Mouse (Mus musculus) kidney, adult 2 months (tissue): ENCODE results near the gene Gm21885. TPM values are rescaled to one million over a fixed set of nuclear protein-coding genes. Genes with fewer than 3 reads are reported as not detected.

Experiments
- DNase-seq: peaks from one replicate; pipeline ENCODE4 v3.0.0; 2021
- H3K27ac ChIP-seq: fragments of 200-500 bp; 2 replicates; pipeline ENCODE4 v1.5.1; 2012; ENCODE audit warnings: low read depth, low read length, control low read depth, inconsistent platforms; ENCODE audit not compliant: insufficient read depth
- H3K27me3 ChIP-seq: fragments of 200-500 bp; replicated peaks from 2 replicates; pipeline ENCODE4 v1.6.1; 2012; ENCODE audit warnings: mild to moderate bottlenecking, moderate library complexity, low read length, inconsistent platforms; ENCODE audit not compliant: control insufficient read depth, insufficient read depth
- H3K36me3 ChIP-seq: fragments of 200-500 bp; 2 replicates; pipeline ENCODE4 v1.6.1; 2012; ENCODE audit warnings: mild to moderate bottlenecking, moderate library complexity, low read length, inconsistent platforms; ENCODE audit not compliant: control insufficient read depth, insufficient read depth
- H3K4me1 ChIP-seq: fragments of 200-500 bp; 2 replicates; pipeline ENCODE4 v1.6.1; 2011; ENCODE audit warnings: low read length; ENCODE audit not compliant: control insufficient read depth, insufficient read depth
- H3K4me3 ChIP-seq: fragments of 200-500 bp; 2 replicates; pipeline ENCODE4 v1.5.1; 2011; ENCODE audit warnings: mild to moderate bottlenecking, low read depth, low read length, control low read depth; ENCODE audit not compliant: insufficient read depth
- CTCF ChIP-seq: fragments of 200-500 bp; conservative IDR thresholded peaks from 2 replicates; pipeline ENCODE4 v1.5.1; 2011; ENCODE audit warnings: low read depth, mild to moderate bottlenecking, control low read depth, low read length, moderate library complexity, mixed read lengths; ENCODE audit not compliant: insufficient read depth, insufficient read length
- POLR2A ChIP-seq: fragments of 200-500 bp; IDR thresholded peaks from one replicate; pipeline ENCODE4 v1.6.1; 2011; ENCODE audit warnings: low read depth, low read length, control low read depth
- WGBS: fragments of 180-500 bp; shearing (Covaris S2); methylation state at CpG from one replicate; pipeline ENCODE4 v1.1.7; 2018; 5-methylcytosine and 5-hydroxymethylcytosine counted together
- polyA plus RNA-seq: library from polyadenylated mRNA; depleted of rRNA; stranded (reverse); fragments of >200 nt; gene quantifications from 2 replicates; pipeline ENCODE4 v1.2.3, GENCODE M21; 2012

The Gm21885 gene
- polyA plus RNA-seq, 1 experiment: not detected

DNA sequence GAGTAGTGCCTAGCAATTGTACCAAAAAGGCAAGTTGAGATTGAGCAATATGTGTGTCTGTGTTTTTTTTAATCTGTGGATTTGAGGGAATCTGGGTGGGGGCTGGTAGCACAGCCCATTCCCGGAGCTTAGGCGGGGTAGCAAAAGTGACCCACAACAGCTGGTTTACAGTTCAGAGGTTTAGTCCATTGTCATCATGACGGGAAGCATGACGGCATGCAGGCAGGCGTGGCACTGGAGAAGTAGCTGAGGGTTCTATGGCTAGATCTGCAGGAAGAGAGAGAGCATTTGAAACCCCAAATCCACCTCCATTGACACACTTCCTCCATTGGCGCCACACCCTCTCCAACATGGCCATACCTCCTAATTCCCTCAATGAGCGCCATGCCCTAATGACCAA is 11.8 kb upstream of the Gm21885 start:
- H3K4me1 ChIP-seq: no peaks in the 10 kb centered on the region
- H3K27ac ChIP-seq: no peak overlapping the region
- DNase-seq: no peak
- no peaks in the 10 kb centered on the region for H3K27me3 ChIP-seq
- no peaks in the 10 kb centered on the region for H3K36me3 ChIP-seq
- H3K4me3 ChIP-seq: no peak overlapping the region
- TF ChIP-seq CTCF (no peak), POLR2A (no peak)
- 92% methylated on average over 7 of the region's 7 CpGs for WGBS

DNA sequence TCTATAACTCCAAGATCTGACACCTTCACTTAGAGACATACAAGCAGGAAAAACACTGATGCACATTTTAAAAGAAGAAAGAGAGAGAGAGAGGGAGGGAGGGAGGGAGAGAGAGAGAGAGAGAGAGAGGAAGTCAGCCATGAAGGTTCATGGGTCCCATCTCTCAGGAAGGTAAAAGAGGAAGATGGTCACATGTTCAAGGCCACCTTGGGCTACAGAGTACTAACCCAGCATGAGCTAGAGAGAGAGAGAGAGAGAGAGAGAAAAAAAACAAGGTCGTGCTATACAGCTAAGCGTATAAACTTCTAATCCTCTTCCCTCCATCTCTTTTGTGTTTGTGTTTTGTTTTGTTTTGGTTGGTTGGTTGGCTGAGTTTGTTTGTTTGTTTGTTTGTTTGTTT is 10.7 kb upstream of the Gm21885 start:
- TF ChIP-seq CTCF (no peak), POLR2A (no peak)
- no peak for DNase-seq
- Histone ChIP-seq H3K4me3 (no peak overlapping the region), H3K4me1 (no peaks in the 10 kb centered on the region), H3K27me3 (no peaks in the 10 kb centered on the region), H3K36me3 (no peaks in the 10 kb centered on the region), H3K27ac (no peak overlapping the region)
- 98% methylated on average over 2 of the region's 2 CpGs for WGBS

DNA sequence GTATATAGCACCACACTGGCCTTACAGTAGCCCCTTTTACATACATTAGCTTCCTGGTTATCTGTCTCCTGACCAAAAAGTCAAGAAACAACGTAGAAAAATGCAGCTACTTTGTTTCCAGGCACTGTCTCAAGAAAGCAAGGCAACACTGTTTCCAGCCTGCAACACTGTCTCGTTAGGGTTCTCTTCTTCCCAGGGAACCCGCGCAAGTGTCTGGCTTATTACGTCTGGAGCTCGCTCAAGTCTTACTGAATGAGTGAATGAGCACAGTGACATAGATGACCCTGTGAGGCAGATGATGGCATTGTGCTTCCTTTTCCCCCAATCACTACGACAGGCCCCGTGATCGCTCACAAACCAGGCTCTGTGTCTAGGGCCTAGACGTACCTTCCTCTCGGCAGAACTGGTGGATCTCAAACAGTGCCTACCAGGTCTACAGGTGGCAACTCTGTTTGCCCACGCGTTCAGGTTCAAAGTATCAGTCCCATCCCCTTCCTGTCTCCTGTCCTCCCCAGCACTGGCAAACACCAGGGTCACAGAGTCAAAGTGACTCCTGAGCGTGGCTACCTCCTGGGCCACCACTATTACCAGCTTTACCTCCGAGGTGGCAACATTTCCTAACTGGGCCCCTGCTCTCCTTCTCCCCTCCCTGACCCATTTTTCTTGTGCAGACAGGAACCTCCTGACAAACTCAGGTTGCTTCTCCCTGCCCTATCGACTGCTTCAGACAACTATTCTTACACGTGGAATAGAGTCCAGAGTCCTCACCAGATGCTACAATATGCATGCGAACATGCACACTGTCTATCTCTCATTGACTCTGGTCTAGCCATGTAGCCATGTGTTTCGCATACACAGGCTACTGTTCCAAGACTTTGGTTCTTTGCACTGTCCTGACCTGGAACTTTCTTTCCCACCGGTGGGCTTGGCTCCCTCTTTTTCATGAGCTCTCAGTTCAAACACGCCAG is 8.4 kb upstream of the Gm21885 start:
- Histone ChIP-seq H3K27me3 (no peaks in the 10 kb centered on the region), H3K4me3 (no peak overlapping the region), H3K4me1 (no peaks in the 10 kb centered on the region; the same call in 1 of the 2 replicates), H3K36me3 (no peaks in the 10 kb centered on the region), H3K27ac (no peak overlapping the region)
- no peak for TF ChIP-seq CTCF
- no peak for TF ChIP-seq POLR2A
- 85% methylated on average over 21 of the region's 21 CpGs for WGBS
- DNase-seq: no peak

DNA sequence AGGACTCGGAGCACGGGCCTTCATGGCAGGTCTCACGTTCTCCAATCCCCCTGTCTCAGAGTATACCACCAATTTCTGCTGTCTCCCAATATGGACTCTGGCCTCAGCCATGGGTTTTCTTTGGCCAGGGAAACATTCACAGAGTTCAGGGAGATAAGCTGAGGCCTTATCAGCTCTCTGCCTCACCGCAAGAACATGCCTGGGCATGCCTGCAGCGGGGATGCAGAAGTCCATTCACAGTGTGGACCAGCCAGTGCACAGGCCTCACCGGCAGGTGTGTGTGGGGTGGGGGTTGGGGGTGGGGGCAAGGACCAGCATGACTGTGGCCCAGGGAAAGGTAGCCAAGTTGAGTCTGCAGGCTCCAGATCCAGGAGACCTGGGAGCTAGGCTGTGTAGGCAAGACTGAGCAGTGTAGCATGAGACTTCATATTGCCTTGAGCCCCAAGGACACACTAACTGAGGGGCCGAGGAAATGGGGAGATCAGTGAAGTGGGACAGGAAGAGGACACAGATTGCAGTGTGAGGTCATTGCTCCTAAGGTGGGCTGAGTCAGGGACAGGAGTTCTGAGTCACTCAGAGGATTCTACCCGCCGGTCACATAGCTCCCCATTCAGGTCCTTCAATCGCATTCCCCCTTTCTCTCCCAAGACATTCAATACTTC is 7.3 kb upstream of the Gm21885 start:
- no peaks in the 10 kb centered on the region for H3K36me3 ChIP-seq
- H3K4me3 ChIP-seq: no peak overlapping the region
- WGBS: 86% methylated on average over 10 of the region's 10 CpGs
- no peak for DNase-seq
- no peak overlapping the region for H3K27ac ChIP-seq
- no peaks in the 10 kb centered on the region; the same call in 1 of the 2 replicates for H3K4me1 ChIP-seq
- no peaks in the 10 kb centered on the region for H3K27me3 ChIP-seq
- TF ChIP-seq POLR2A (no peak), CTCF (no peak)

DNA sequence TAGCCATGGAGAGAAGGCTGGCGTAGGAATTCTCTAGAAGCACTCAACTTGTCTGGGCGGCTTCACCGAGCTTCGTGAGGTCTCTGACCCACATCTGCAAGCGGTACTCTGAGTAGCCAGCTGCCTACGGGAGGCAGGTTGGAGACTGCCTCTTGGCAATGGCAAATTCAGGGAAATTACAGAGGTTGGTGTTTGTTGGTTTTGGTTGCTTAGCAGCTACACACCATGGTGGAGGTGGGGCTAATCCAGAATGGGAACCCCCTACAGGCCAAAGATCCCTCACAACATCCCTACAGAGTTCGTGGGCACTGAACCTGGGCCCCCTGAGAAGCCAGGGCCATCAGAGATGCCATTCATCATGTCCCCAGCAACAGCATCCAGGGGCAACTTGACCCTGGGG is 6.4 kb upstream of the Gm21885 start:
- TF ChIP-seq CTCF (no peak), POLR2A (no peak)
- no peak for DNase-seq
- 76% methylated on average over 7 of the region's 7 CpGs for WGBS
- Histone ChIP-seq H3K4me1 (no peaks in the 10 kb centered on the region; the same call in 1 of the 2 replicates), H3K27ac (no peak overlapping the region), H3K36me3 (no peaks in the 10 kb centered on the region), H3K4me3 (no peak overlapping the region), H3K27me3 (no peaks in the 10 kb centered on the region)

DNA sequence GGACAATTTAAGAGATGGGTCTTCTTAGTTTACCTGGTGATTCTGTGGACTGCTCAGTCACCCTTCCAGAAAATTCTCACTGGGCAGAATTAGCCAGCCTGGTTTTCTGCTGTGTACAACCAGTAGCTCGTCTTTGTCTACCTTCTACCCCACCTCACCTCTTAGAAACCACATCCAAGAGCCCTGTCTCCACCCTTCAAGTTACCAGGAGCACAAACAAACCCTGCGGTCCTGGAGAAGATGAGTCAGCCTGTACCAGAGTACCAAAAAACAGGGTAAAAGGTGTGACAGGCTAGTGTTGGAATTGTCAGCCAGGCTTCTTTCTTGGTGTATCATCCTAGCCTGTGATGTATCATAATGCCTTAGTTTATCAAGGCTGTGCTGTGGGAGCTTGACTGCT is 6.0 kb upstream of the Gm21885 start:
- Histone ChIP-seq H3K27me3 (no peaks in the 10 kb centered on the region), H3K27ac (no peak overlapping the region), H3K36me3 (no peaks in the 10 kb centered on the region), H3K4me1 (no peaks in the 10 kb centered on the region; the same call in 1 of the 2 replicates), H3K4me3 (no peak overlapping the region)
- 93% methylated on average over 2 of the region's 2 CpGs for WGBS
- no peak for TF ChIP-seq POLR2A
- TF ChIP-seq CTCF: no peak
- no peak for DNase-seq

DNA sequence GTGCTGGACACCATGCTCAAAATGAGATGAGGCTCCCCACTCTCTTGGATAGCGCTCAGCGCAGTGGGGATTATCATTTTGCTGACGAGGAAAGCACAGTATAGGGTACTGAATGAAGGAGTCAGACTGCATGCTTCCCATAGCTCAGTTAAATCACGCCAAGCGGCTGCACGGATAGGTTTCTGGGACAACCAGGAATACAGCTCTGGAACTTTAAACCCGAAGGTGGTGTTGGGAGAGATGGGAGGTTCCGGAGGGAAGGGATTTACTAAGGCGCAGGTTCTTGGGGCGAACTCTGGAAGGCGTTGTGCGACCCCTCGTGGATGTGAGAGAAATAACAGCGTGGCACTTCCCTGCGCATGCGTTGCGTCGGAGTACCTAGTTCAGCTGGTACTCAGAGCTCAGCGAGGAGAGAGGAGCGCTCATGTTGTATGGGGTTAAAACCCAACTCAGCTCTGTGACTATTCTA is 4.8 kb upstream of the Gm21885 start:
- no peak overlapping the region for H3K27ac ChIP-seq
- no peaks in the 10 kb centered on the region for H3K27me3 ChIP-seq
- H3K4me3 ChIP-seq: peak overlapping the region; percentile 18; the same call in 1 of the 2 replicates
- WGBS: 8% methylated on average over 20 of the region's 20 CpGs
- no peaks in the 10 kb centered on the region; the same call in 1 of the 2 replicates for H3K4me1 ChIP-seq
- no peaks in the 10 kb centered on the region for H3K36me3 ChIP-seq
- peak; percentile 92 for DNase-seq
- TF ChIP-seq POLR2A: no peak
- peak; percentile 99 for TF ChIP-seq CTCF
